Mouse (Mus musculus) myocyte (in vitro differentiated cells): ENCODE measurements around the gene Cort. TPM values are rescaled to one million over a fixed set of nuclear protein-coding genes. Genes with fewer than 3 reads are reported as not detected.
A peak's percentile ranks its signal among the peaks of the same experiment; 100 is the strongest.

Experiments used
- H3K27me3 ChIP-seq: one replicate; pipeline ENCODE4 v1.6.1; 2011; ENCODE audit not compliant: control insufficient read depth, insufficient read depth, insufficient read length
- H3K36me3 ChIP-seq: one replicate; pipeline ENCODE4 v1.6.1; 2011; ENCODE audit not compliant: control insufficient read depth, insufficient read depth
- H3K4me2 ChIP-seq: one replicate; pipeline ENCODE4 v1.6.1; 2011; ENCODE audit warnings: low read depth, control low read depth
- H3K4me3 ChIP-seq: one replicate; pipeline ENCODE4 v1.5.1; 2011; ENCODE audit warnings: mild to moderate bottlenecking, control low read depth, moderate library complexity
- H3K79me2 ChIP-seq: one replicate; pipeline ENCODE4 v1.6.1; 2011; ENCODE audit not compliant: control insufficient read depth, insufficient read depth
- H3ac ChIP-seq: one replicate; pipeline ENCODE4 v1.6.1; 2011; ENCODE audit not compliant: control insufficient read depth, insufficient read length
- CEBPB ChIP-seq: IDR thresholded peaks from 2 replicates; pipeline ENCODE4 v1.6.1; 2011; ENCODE audit warnings: mild to moderate bottlenecking, moderate library complexity; ENCODE audit not compliant: poor library complexity, insufficient read depth, severe bottlenecking
- E2F4 ChIP-seq: IDR thresholded peaks from one replicate; pipeline ENCODE4 v1.6.1; 2011; ENCODE audit warnings: mild to moderate bottlenecking, control low read depth, moderate library complexity; ENCODE audit not compliant: insufficient read depth
- MAX ChIP-seq: IDR thresholded peaks from one replicate; pipeline ENCODE4 v1.6.1; 2011; ENCODE audit warnings: low read depth, mild to moderate bottlenecking, control low read depth
- MYOD1 ChIP-seq, 3 experiments: IDR thresholded peaks; one replicate each; pipeline ENCODE4 v1.6.1; 2011; ENCODE audit warnings: control low read depth in 2 of 3, low read depth in 2 of 3, mild to moderate bottlenecking in 2 of 3, moderate library complexity in 1 of 3; ENCODE audit not compliant: insufficient read length in 2 of 3, control insufficient read depth in 1 of 3
- MYOG ChIP-seq, 3 experiments: IDR thresholded peaks; one replicate each; pipeline ENCODE4 v1.6.1; 2011; ENCODE audit warnings: control low read depth in 2 of 3, low read depth in 2 of 3, mild to moderate bottlenecking in 2 of 3; ENCODE audit not compliant: insufficient read length in 2 of 3, control insufficient read depth in 1 of 3, insufficient read depth in 1 of 3
- POLR2A ChIP-seq: IDR thresholded peaks from one replicate; pipeline ENCODE4 v1.6.1; 2011; ENCODE audit warnings: low read depth, mild to moderate bottlenecking, control low read depth, moderate library complexity; ENCODE audit not compliant: insufficient read length
- POLR2AphosphoS2 ChIP-seq: IDR thresholded peaks from one replicate; pipeline ENCODE4 v1.6.1; 2011; ENCODE audit warnings: low read depth, control low read depth; ENCODE audit not compliant: insufficient read length
- REST ChIP-seq: IDR thresholded peaks from one replicate; pipeline ENCODE4 v1.6.1; 2011; ENCODE audit warnings: mild to moderate bottlenecking, control low read depth, moderate library complexity; ENCODE audit not compliant: insufficient read depth, insufficient read length
- SRF ChIP-seq: IDR thresholded peaks from one replicate; pipeline ENCODE4 v1.6.1; 2011; ENCODE audit warnings: low read depth; ENCODE audit not compliant: control insufficient read depth, insufficient read length
- TCF12 ChIP-seq: IDR thresholded peaks from one replicate; pipeline ENCODE4 v1.6.1; 2011; ENCODE audit warnings: mild to moderate bottlenecking, control low read depth; ENCODE audit not compliant: poor library complexity, insufficient read depth, severe bottlenecking
- TCF3 ChIP-seq: IDR thresholded peaks from one replicate; pipeline ENCODE4 v1.6.1; 2011; ENCODE audit warnings: low read depth, control low read depth; ENCODE audit not compliant: insufficient read length
- USF1 ChIP-seq: IDR thresholded peaks from one replicate; pipeline ENCODE4 v1.6.1; 2011; ENCODE audit warnings: low read depth, mild to moderate bottlenecking, control low read depth, moderate library complexity
- polyA plus RNA-seq: library from polyadenylated mRNA; unstranded; fragments of >200 nt; fragmentation: generic; extraction: Trizol; gene quantifications from one replicate; pipeline ENCODE4 v1.2.1, GENCODE M21; 2012; ENCODE audit warnings: missing spikeins

Cort gene
- polyA plus RNA-seq, 1 experiment: not detected

- peak within 1 kb of the TSS; percentile 84 for H3K4me2 ChIP-seq
- no peaks in the 10 kb centered on the region for H3K36me3 ChIP-seq
- peaks cover 47% of the 10 kb centered on the region for H3K79me2 ChIP-seq
- H3K27me3 ChIP-seq: no peaks in the 10 kb centered on the region
- peak within 1 kb of the TSS; percentile 68 for H3ac ChIP-seq
- TF ChIP-seq CEBPB (no peak), TCF12 (no peak), MYOD1 (IDR thresholded peaks at IDR 0.05; ENCODE audit: control insufficient read depth in 1 of 3, insufficient read length in 2 of 3, low read depth in 2 of 3) (peak in 1 of 3 experiments; percentile 33), MYOG (IDR thresholded peaks at IDR 0.05; ENCODE audit: control insufficient read depth in 1 of 3, insufficient read depth in 1 of 3, insufficient read length in 2 of 3, low read depth in 2 of 3) (peak in 1 of 3 experiments; percentile 20), POLR2A (peak; percentile 81), REST (peak; percentile 50), SRF (peak; percentile 77), POLR2AphosphoS2 (peak; percentile 68), USF1 (no peak)
- H3K4me3 ChIP-seq: peak within 1 kb of the TSS; percentile 93
These were observed 27.1 kb downstream of the Cort start, which contains the start of gene Pex14 for GRCm38 (mm10) chr4:149099369-149100017. Gene Pex14 (minus strand): TSS chr4:149099876.

GRCm38 (mm10) chr4:149098571-149098970 lies 28.0 kb downstream of the Cort start:
- Histone ChIP-seq H3K4me2 (peak overlapping the region; percentile 74), H3K36me3 (peaks cover 3% of the 10 kb centered on the region), H3K4me3 (peak overlapping the region; percentile 93), H3ac (peak overlapping the region; percentile 68), H3K79me2 (peaks cover 57% of the 10 kb centered on the region), H3K27me3 (no peaks in the 10 kb centered on the region)
- no peak for TF ChIP-seq POLR2A
- TF ChIP-seq POLR2AphosphoS2: no peak
- no peak for TF ChIP-seq MYOD1 (IDR thresholded peaks at IDR 0.05; ENCODE audit: control insufficient read depth in 1 of 3, insufficient read length in 2 of 3, low read depth in 2 of 3)
- no peak for TF ChIP-seq USF1
- TF ChIP-seq SRF: no peak

- no peak for TF ChIP-seq REST
- TF ChIP-seq USF1: no peak
- no peak for TF ChIP-seq TCF12
- no peak for TF ChIP-seq TCF3
- TF ChIP-seq SRF: no peak
- TF ChIP-seq E2F4: no peak
- TF ChIP-seq POLR2AphosphoS2: no peak
- TF ChIP-seq CEBPB: no peak
- no peak for TF ChIP-seq MYOD1 (IDR thresholded peaks at IDR 0.05; ENCODE audit: control insufficient read depth in 1 of 3, insufficient read length in 2 of 3, low read depth in 2 of 3)
- no peak for TF ChIP-seq MAX
- no peak for TF ChIP-seq POLR2A
- no peak for TF ChIP-seq MYOG (IDR thresholded peaks at IDR 0.05; ENCODE audit: control insufficient read depth in 1 of 3, insufficient read depth in 1 of 3, insufficient read length in 2 of 3, low read depth in 2 of 3)
- H3K4me3 ChIP-seq: peak overlapping the region; percentile 93
- peak overlapping the region; percentile 74 for H3K4me2 ChIP-seq
- peaks cover 7% of the 10 kb centered on the region for H3K36me3 ChIP-seq
- no peak overlapping the region for H3ac ChIP-seq
- peaks cover 60% of the 10 kb centered on the region for H3K79me2 ChIP-seq
- H3K27me3 ChIP-seq: no peaks in the 10 kb centered on the region
These were observed 28.6 kb downstream of the Cort start for GRCm38 (mm10) chr4:149097956-149098355.

DNA sequence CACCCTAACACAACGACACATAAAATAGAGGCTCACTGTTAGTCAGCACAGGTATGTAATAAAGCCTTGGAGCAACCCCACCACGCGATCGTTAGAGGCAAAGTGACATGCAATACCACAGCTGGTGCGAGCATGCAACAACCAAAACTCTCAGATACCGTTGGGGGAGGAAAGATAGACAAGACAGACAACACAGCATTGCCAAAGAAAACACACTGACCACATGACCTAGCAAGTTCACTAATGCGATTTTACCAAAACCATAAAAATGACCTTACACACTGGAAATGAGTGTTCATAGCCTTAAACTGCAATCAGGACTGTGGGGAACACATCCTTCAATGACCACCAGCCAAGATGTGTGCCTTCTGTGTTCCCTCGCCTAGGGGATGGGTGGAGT lies 35.2 kb downstream of the Cort start:
- peaks cover 66% of the 10 kb centered on the region for H3K79me2 ChIP-seq
- no peaks in the 10 kb centered on the region for H3K27me3 ChIP-seq
- no peak for TF ChIP-seq TCF12
- TF ChIP-seq USF1: peak; percentile 66
- TF ChIP-seq POLR2AphosphoS2: no peak
- TF ChIP-seq MYOD1 (IDR thresholded peaks at IDR 0.05; ENCODE audit: control insufficient read depth in 1 of 3, insufficient read length in 2 of 3, low read depth in 2 of 3): no peak
- no peak for TF ChIP-seq CEBPB
- no peak for TF ChIP-seq E2F4
- TF ChIP-seq POLR2A: no peak
- H3K36me3 ChIP-seq: peaks cover 7% of the 10 kb centered on the region
- H3K4me3 ChIP-seq: no peak overlapping the region
- H3K4me2 ChIP-seq: peak overlapping the region; percentile 35
- no peak overlapping the region for H3ac ChIP-seq

DNA sequence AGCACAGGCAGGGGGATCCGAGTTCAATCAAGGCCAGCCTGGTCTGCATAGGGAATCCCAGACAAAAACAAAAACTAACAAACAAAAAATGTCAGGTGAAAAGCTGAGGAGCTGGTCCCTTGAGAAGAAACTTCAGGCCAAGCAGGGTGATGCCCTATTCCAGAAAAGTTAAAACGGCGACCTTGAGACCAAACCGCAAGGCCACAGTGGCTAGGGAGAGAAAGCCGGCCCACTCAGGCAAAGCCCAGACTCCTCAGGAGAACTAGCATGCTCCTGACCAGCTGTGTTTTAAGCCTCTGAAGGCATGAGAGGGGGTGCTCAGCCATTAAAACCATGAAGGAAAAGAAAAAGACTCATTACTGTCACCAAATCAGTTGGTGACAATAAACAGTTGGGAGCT lies 41.2 kb downstream of the Cort start:
- Histone ChIP-seq H3K27me3 (no peaks in the 10 kb centered on the region), H3K4me3 (no peak overlapping the region), H3K36me3 (no peaks in the 10 kb centered on the region), H3ac (no peak overlapping the region), H3K4me2 (no peak overlapping the region), H3K79me2 (peaks cover 44% of the 10 kb centered on the region)
- TF ChIP-seq TCF12 (no peak), USF1 (no peak), POLR2AphosphoS2 (no peak), CEBPB (no peak), TCF3 (no peak), POLR2A (no peak), SRF (no peak), MYOD1 (IDR thresholded peaks at IDR 0.05; ENCODE audit: control insufficient read depth in 1 of 3, insufficient read length in 2 of 3, low read depth in 2 of 3) (no peak), MAX (no peak), MYOG (IDR thresholded peaks at IDR 0.05; ENCODE audit: control insufficient read depth in 1 of 3, insufficient read depth in 1 of 3, insufficient read length in 2 of 3, low read depth in 2 of 3) (no peak), E2F4 (no peak), REST (no peak)
